Mouse (Mus musculus) testis, postnatal 14 days (tissue): Measurements from ENCODE around the gene Pipox.

Source experiments
- DNase-seq: peaks from one replicate; pipeline ENCODE4 v3.0.0; 2021; ENCODE audit warnings: low spot score

The Pipox gene

DNA sequence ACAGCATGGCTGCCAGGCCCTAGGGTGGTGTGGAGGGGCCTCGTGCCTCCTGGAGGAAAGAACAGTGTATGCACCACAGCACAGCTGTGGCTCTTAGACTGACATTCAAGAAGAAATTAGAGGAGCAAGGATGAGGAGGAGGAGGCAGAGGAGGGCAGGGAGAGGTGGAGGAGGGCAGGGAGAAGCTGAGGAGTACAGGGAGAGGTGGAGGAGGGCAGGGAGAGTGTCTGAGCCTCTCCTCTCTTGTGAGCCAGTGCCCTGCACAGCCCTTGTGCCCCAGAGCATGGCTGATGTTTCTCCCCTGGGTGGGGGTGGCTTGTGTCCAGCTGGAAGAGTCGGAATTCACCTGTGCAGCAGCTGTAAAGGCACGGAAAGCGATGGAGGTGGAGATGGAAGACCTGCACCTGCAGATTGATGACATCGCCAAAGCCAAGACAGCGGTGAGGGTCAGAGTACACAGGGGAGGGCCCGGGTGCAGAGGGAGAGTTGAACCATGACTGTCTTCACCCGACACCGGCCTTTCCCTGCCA, 46.2 kb downstream of the Pipox start:
- no peak for DNase-seq

DNA sequence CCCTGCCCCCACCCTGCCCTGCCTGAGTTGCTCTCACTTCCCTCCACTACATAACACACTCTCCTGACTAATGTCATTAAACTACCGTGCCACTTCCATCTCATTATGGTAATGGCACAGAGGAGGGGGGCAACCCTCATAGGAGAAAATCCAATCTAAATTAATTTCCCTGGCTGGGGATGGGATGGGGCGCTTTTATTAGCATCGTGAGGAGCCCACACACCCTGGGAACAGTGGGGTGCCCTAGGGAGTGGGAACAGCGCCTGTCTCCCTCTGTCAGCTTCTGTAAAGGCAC, 50.0 kb downstream of the Pipox start:
- no peak for DNase-seq

- DNase-seq = no peak
Measured at GRCm38 (mm10) chr11:77843068-77843905, 50.6 kb downstream of the Pipox start.

GRCm38 (mm10) chr11:77840523-77841245, 53.2 kb downstream of the Pipox start:
- DNase-seq = no peak

DNA sequence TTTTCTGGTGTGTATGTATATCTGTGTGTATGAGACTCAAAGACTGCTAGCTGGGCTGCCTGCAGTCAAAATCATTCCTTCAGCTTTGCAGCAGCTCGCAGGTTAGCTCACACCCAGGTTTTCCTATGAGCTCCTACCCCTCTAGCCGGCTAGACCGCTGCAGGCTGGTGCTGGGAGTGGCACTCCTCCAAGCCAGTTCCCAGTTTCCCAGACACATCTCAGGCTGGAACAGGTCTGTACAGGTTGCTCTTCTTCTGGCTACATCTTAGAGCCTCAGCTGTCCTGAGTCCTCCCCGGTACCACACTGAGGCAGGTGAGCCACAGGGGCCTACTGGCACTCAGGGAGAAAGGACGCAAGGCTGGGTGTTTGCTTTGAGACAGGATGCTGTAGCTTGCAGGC, 56.0 kb downstream of the Pipox start:
- no peak for DNase-seq

GRCm38 (mm10) chr11:77836751-77837150, 57.1 kb downstream of the Pipox start:
- DNase-seq = no peak

DNA sequence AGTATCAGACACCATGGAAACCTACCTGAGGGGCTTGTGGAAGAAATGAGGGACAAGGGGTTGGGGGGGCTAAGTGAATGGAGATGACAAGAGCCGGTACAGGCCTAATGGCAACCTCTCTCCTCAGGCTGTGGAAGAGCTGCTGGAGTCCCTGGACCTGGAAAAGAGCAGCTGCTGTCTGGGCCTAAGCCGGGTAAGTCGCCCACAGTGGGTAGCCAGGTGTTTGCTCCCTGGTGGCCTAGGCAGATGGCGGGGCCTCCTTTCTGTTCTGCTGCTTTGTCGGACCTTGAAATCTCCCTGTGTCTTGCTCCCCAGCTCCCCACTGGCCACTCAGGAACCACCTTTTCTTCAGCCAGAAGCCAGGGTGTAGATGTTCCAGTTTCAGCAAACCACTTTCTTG, 57.6 kb downstream of the Pipox start:
- no peak for DNase-seq

- no peak for DNase-seq
Measured at GRCm38 (mm10) chr11:77835109-77835508, 58.8 kb downstream of the Pipox start.

- DNase-seq = peak; percentile 34
Measured at GRCm38 (mm10) chr11:77832541-77832940, 61.4 kb downstream of the Pipox start.

GRCm38 (mm10) chr11:77830875-77831274, 63.0 kb downstream of the Pipox start:
- DNase-seq = no peak
